Mouse (Mus musculus): ENCODE results near the gene Cxcr3.

GRCm38 (mm10) chrX:101733288-101733687 lies 781 bp downstream of the Cxcr3 start:
- no peak for TF ChIP-seq CTCF (IDR thresholded peaks at IDR 0.05; ENCODE audit: insufficient read depth, low read depth, low read length)
- TF ChIP-seq POLR2A (IDR thresholded peaks at IDR 0.05; ENCODE audit: insufficient read depth, low read depth, low read length) = no peak

Measured in olfactory bulb, adult 2 months (tissue).